ENCODE assay signal across 9 mouse cellular contexts in genomic region chr15:96640291-96640985, GRCm38 (mm10). TPM values are rescaled to one million over a fixed set of nuclear protein-coding genes. Genes with fewer than 3 reads are reported as not detected.
DNase-seq lines count a peak whose midpoint lies in the region; ATAC-seq lines count a peak whose summit lies in the region.
"Had no signal": no experiment of that assay in that cellular context is flagged by ENCODE, and none has a peak within 500 bp of the region (broad histone marks: within the 10 kb centered on the region; RNA-seq: fewer than 3 reads in every experiment).

No protein-coding gene starts in this region.

- H3K27ac ChIP-seq in embryonic facial prominence, embryonic 11.5 days (replicated peaks; ENCODE audit: low read depth, low read length), result peak overlapping the region; percentile 98
- peak overlapping the region; percentile 100 for H3K27ac ChIP-seq in hindbrain, embryonic 16.5 days (ENCODE audit: low read depth, low read length)

- H3K27me3 ChIP-seq in embryonic facial prominence, embryonic 11.5 days (ENCODE audit: control insufficient read depth, insufficient read depth, low read length), result no peaks in the 10 kb centered on the region
- H3K27me3 ChIP-seq in hindbrain, embryonic 16.5 days (replicated peaks; ENCODE audit: control insufficient read depth, insufficient read depth, low read length), result no peaks in the 10 kb centered on the region

- H3K4me1 ChIP-seq in embryonic facial prominence, embryonic 11.5 days (ENCODE audit: control insufficient read depth, insufficient read depth, low read length), result peaks cover 4% of the 10 kb centered on the region
- peaks cover 25% of the 10 kb centered on the region for H3K4me1 ChIP-seq in hindbrain, embryonic 16.5 days (ENCODE audit: control insufficient read depth, insufficient read depth, low read depth, low read length)

- H3K4me2 ChIP-seq in embryonic facial prominence, embryonic 11.5 days (ENCODE audit: low read depth, low read length), result peak overlapping the region; percentile 92
- peak overlapping the region; percentile 87 for H3K4me2 ChIP-seq in hindbrain, embryonic 16.5 days (ENCODE audit: low read length)

- H3K9me3 ChIP-seq in embryonic facial prominence, embryonic 11.5 days (replicated peaks; ENCODE audit: control insufficient read depth, low read length), result no peaks in the 10 kb centered on the region
- no peaks in the 10 kb centered on the region for H3K9me3 ChIP-seq in hindbrain, embryonic 16.5 days (ENCODE audit: control insufficient read depth, low read length)

- 4% methylated on average over 16 of the region's 16 CpGs for WGBS in embryonic facial prominence, embryonic 11.5 days
- WGBS in hindbrain, embryonic 16.5 days, result 7% methylated on average over 16 of the region's 16 CpGs

- H3K4me3 ChIP-seq in embryonic facial prominence, embryonic 11.5 days (ENCODE audit: low read depth, low read length), result peak overlapping the region; percentile 86
- H3K4me3 ChIP-seq in hindbrain, embryonic 16.5 days (ENCODE audit: low read length), result peak overlapping the region; percentile 92

- no peak for ATAC-seq in cerebellum, adult (ENCODE audit: insufficient number of reproducible peaks, low FRiP score, low TSS enrichment)
- no peak for ATAC-seq in embryonic facial prominence, embryonic 11.5 days (replicated peaks; ENCODE audit: insufficient number of reproducible peaks, low FRiP score, low TSS enrichment, low read depth)
- ATAC-seq in hindbrain, embryonic 16.5 days, result no peak
- peak; percentile 20 for ATAC-seq in megakaryocyte, adult 5-6 weeks (ENCODE audit: poor library complexity, severe bottlenecking)

- H3K36me3 ChIP-seq in embryonic facial prominence, embryonic 11.5 days (replicated peaks; ENCODE audit: control insufficient read depth, insufficient read depth, low read depth, low read length), result no peaks in the 10 kb centered on the region
- no peaks in the 10 kb centered on the region for H3K36me3 ChIP-seq in hindbrain, embryonic 16.5 days (ENCODE audit: control insufficient read depth, insufficient read depth, low read length)
- H3K36me3 ChIP-seq: G1E had no signal

- DNase-seq in cerebellum, adult 11 months, result peak; percentile 26
- DNase-seq in ES-CJ7 (ENCODE audit: low read depth, low spot score), result peak; percentile 50
- peak; percentile 74 for DNase-seq in embryonic facial prominence, embryonic 11.5 days (ENCODE audit: low spot score)
- DNase-seq in spleen, adult 12 weeks (ENCODE audit: low spot score), result peak; percentile 45
- no peak for DNase-seq in urinary bladder, adult 2 months (ENCODE audit: low spot score)

- peak overlapping the region; percentile 98 for H3K9ac ChIP-seq in embryonic facial prominence, embryonic 11.5 days (replicated peaks; ENCODE audit: low read length)
- peak overlapping the region; percentile 100 for H3K9ac ChIP-seq in hindbrain, embryonic 16.5 days (ENCODE audit: low read depth, low read length)

RNA-seq across cellular contexts. Expression of gene Slc38a1, which starts 2.3 kb away (rescaled TPM):
- 97.1 and 101 TPM in 2 replicates for polyA plus RNA-seq in embryonic facial prominence, embryonic 11.5 days (2014; fragmentation: Nextera tagmentation; extraction: Ambion mirVana)
- polyA plus RNA-seq in hindbrain, embryonic 16.5 days (2015; fragmentation: Nextera tagmentation; extraction: Ambion mirVana), result 127 and 139 TPM in 2 replicates
- 58.7 and 69.9 TPM in 2 replicates for total RNA-seq in megakaryocyte, adult 5-6 weeks (2015)
- 43.8 and 48.4 TPM in 2 replicates for total RNA-seq in megakaryocyte, adult 5-6 weeks (2017)
- 13.9 and 21.5 TPM in 2 replicates for polyA plus RNA-seq in urinary bladder, adult 2 months (2012; rRNA removed)
- polyA plus RNA-seq: G1E had no signal

RNA-seq across cellular contexts. Expression of gene Slc38a2, which starts 59.1 kb away (rescaled TPM):
- polyA plus RNA-seq in embryonic facial prominence, embryonic 11.5 days (2014; fragmentation: Nextera tagmentation; extraction: Ambion mirVana), result 227 and 255 TPM in 2 replicates
- 87.4 and 111 TPM in 2 replicates for polyA plus RNA-seq in hindbrain, embryonic 16.5 days (2015; fragmentation: Nextera tagmentation; extraction: Ambion mirVana)
- 125 and 137 TPM in 2 replicates for total RNA-seq in megakaryocyte, adult 5-6 weeks (2015)
- total RNA-seq in megakaryocyte, adult 5-6 weeks (2017), result 63.8 and 68.3 TPM in 2 replicates
- polyA plus RNA-seq in urinary bladder, adult 2 months (2012; rRNA removed), result 89.3 and 90.6 TPM in 2 replicates
